Mouse (Mus musculus) frontal cortex, adult 2 months (tissue): ENCODE data around the gene C2cd5. TPM values are rescaled to one million over a fixed set of nuclear protein-coding genes. Genes with fewer than 3 reads are reported as not detected.
"Not testable (repeated sequence)": the region's sequence is repeated elsewhere in the genome, so short reads cannot be mapped to it uniquely, and the experiment has no call there.

Source experiments
- DNase-seq, 2 experiments: peaks; one replicate each; pipeline ENCODE4 v3.0.0; 2022; ENCODE audit warnings: low spot score in 1 of 2; ENCODE audit errors: extremely low spot score in 1 of 2
- polyA plus RNA-seq: library from polyadenylated mRNA; depleted of rRNA; stranded (reverse); fragments of >200 nt; gene quantifications from 2 replicates; pipeline ENCODE4 v1.2.3, GENCODE M21; 2012

C2cd5 gene
- polyA plus RNA-seq, 1 experiment: 98.9 TPM

- DNase-seq: no peak
Measured at GRCm38 (mm10) chr6:143027402-143027801, 72.5 kb downstream of the C2cd5 start.

- DNase-seq: no peak
Measured at GRCm38 (mm10) chr6:143023691-143024090, 76.2 kb downstream of the C2cd5 start.

GRCm38 (mm10) chr6:143021756-143022155 is 78.2 kb downstream of the C2cd5 start:
- no peak for DNase-seq

GRCm38 (mm10) chr6:143020647-143021046 is 79.3 kb downstream of the C2cd5 start:
- peak in 1 of 2 experiments; percentile 44 for DNase-seq

- no peak for DNase-seq
Measured at GRCm38 (mm10) chr6:143020146-143020545, 79.8 kb downstream of the C2cd5 start.

GRCm38 (mm10) chr6:143012513-143013215 is 87.3 kb downstream of the C2cd5 start:
- DNase-seq: no peak

- no peak for DNase-seq
Measured at GRCm38 (mm10) chr6:143008865-143009264, 91.1 kb downstream of the C2cd5 start.

GRCm38 (mm10) chr6:143005209-143005608 is 94.7 kb downstream of the C2cd5 start:
- DNase-seq: not testable (repeated sequence)

- DNase-seq: no peak
Measured at GRCm38 (mm10) chr6:143004801-143005200, 95.1 kb downstream of the C2cd5 start.

- DNase-seq: no peak
Measured at GRCm38 (mm10) chr6:142998221-142998999, 101.5 kb downstream of the C2cd5 start.

- DNase-seq: no peak
Measured at GRCm38 (mm10) chr6:142996887-142997286, 103.1 kb downstream of the C2cd5 start.

GRCm38 (mm10) chr6:142995567-142995966 is 104.4 kb downstream of the C2cd5 start:
- no peak for DNase-seq

GRCm38 (mm10) chr6:142994821-142995220 is 105.1 kb downstream of the C2cd5 start:
- no peak for DNase-seq

- DNase-seq: no peak
Measured at GRCm38 (mm10) chr6:142993705-142994698, 105.9 kb downstream of the C2cd5 start.

GRCm38 (mm10) chr6:142992971-142993370 is 107.0 kb downstream of the C2cd5 start:
- no peak for DNase-seq

GRCm38 (mm10) chr6:142992099-142992498 is 107.8 kb downstream of the C2cd5 start:
- no peak for DNase-seq

GRCm38 (mm10) chr6:142991391-142992059 is 108.4 kb downstream of the C2cd5 start:
- no peak for DNase-seq

GRCm38 (mm10) chr6:142990516-142990915 is 109.4 kb downstream of the C2cd5 start:
- DNase-seq: no peak

GRCm38 (mm10) chr6:142989495-142989894 is 110.4 kb downstream of the C2cd5 start:
- DNase-seq: no peak

GRCm38 (mm10) chr6:142988753-142989152 is 111.2 kb downstream of the C2cd5 start:
- DNase-seq: peak in 1 of 2 experiments; percentile 76
